Mouse (Mus musculus) ES-E14 (cell line): Measurements from ENCODE around the gene Chkb. TPM values are rescaled to one million over a fixed set of nuclear protein-coding genes. Genes with fewer than 3 reads are reported as not detected.

ENCODE experiments used
- DNase-seq: peaks from one replicate; pipeline ENCODE4 v3.0.0-alpha.2; 2013; ENCODE audit warnings: low read depth, low spot score
- H3K27ac ChIP-seq: 2 replicates; pipeline ENCODE4 v1.5.1; 2012; ENCODE audit warnings: low read depth, mild to moderate bottlenecking, low read length, moderate library complexity, mixed read lengths; ENCODE audit not compliant: poor library complexity, insufficient read depth, severe bottlenecking
- H3K36me3 ChIP-seq: 2 replicates; pipeline ENCODE4 v1.6.1; 2012; ENCODE audit warnings: mild to moderate bottlenecking, low read length, moderate library complexity, mixed read lengths; ENCODE audit not compliant: control insufficient read depth, poor library complexity, insufficient read depth, severe bottlenecking
- H3K4me1 ChIP-seq, 2 experiments: fragments of 150-350 bp in 1 of 2; sonication (generic) in 1 of 2; 2 replicates each; pipeline ENCODE4 v1.6.1; 2012; ENCODE audit warnings: low read length in 2 of 2, mild to moderate bottlenecking in 1 of 2, mixed read lengths in 1 of 2; ENCODE audit not compliant: control insufficient read depth in 2 of 2, insufficient read depth in 2 of 2, poor library complexity in 1 of 2
- H3K4me3 ChIP-seq, 2 experiments: fragments of 150-350 bp in 1 of 2; sonication (generic) in 1 of 2; 2 replicates each; pipeline ENCODE4 v1.5.1; 2012; ENCODE audit warnings: low read length in 2 of 2, low read depth in 1 of 2, mild to moderate bottlenecking in 1 of 2, mixed read lengths in 1 of 2; ENCODE audit not compliant: insufficient read depth in 1 of 2, poor library complexity in 1 of 2, severe bottlenecking in 1 of 2
- H3K9ac ChIP-seq: 2 replicates; pipeline ENCODE4 v1.6.1; 2012; ENCODE audit warnings: low read depth, mild to moderate bottlenecking, low read length, mixed read lengths; ENCODE audit not compliant: poor library complexity, insufficient read depth, severe bottlenecking
- H3K9me3 ChIP-seq: fragments of 150-350 bp; sonication (generic); 2 replicates; pipeline ENCODE4 v1.6.1; 2012; ENCODE audit warnings: low read depth, mild to moderate bottlenecking, low read length; ENCODE audit not compliant: control insufficient read depth, insufficient read depth
- CHD2 ChIP-seq: IDR thresholded peaks from 2 replicates; pipeline ENCODE4 v1.6.1; 2014; ENCODE audit warnings: mild to moderate bottlenecking, low read depth, low read length, inconsistent platforms
- HCFC1 ChIP-seq: IDR thresholded peaks from 2 replicates; pipeline ENCODE4 v1.6.1; 2012; ENCODE audit warnings: low read length, inconsistent platforms, borderline replicate concordance; ENCODE audit not compliant: insufficient read depth
- MAFK ChIP-seq: IDR thresholded peaks from 2 replicates; pipeline ENCODE4 v1.6.1; 2014; ENCODE audit warnings: mild to moderate bottlenecking, low read depth, low read length, inconsistent platforms; ENCODE audit not compliant: insufficient read depth
- ZC3H11A ChIP-seq: IDR thresholded peaks from 2 replicates; pipeline ENCODE4 v1.6.1; 2012; ENCODE audit warnings: low read depth, mild to moderate bottlenecking, inconsistent platforms, low read length, borderline replicate concordance
- ZNF384 ChIP-seq: IDR thresholded peaks from 2 replicates; pipeline ENCODE4 v1.6.1; 2012; ENCODE audit warnings: low read depth, low read length, inconsistent platforms
- in situ Hi-C, 2 experiments: fragments of 600-800 bp; cut with MboI; formaldehyde crosslinking; loops; one replicate each; pipeline ENCODE4 v1.15.1; 2025; ENCODE audit warnings: low sequenced_read_pairs in 2 of 2, inconsistent platforms in 1 of 2; ENCODE audit not compliant: unreplicated experiment in 2 of 2
- total RNA-seq: library from RNA; depleted of rRNA; stranded (reverse); fragments of 300-350 nt; gene quantifications from 2 replicates; pipeline ENCODE4 v1.2.3, GENCODE M21; 2012; rRNA removed

Gene Chkb
- 29.0 and 42.6 TPM in 2 replicates for total RNA-seq

GRCm38 (mm10) chr15:89429352-89430221, at the start of gene Chkb, which contains the start of the genes C730034F03Rik and Gm44502:
TSS of gene Chkb (minus strand) at chr15:89429908.
TSS of gene C730034F03Rik (plus strand) at chr15:89429589.
TSS of gene Gm44502 (minus strand) at chr15:89429696.
- in situ Hi-C loops, result no loop called here
- H3K9me3 ChIP-seq, result no peaks in the 10 kb centered on the region
- peaks cover 2 to 16% of the 10 kb centered on the region in 2 experiments; a peak in 3 of 4 replicates for H3K4me1 ChIP-seq

DNA sequence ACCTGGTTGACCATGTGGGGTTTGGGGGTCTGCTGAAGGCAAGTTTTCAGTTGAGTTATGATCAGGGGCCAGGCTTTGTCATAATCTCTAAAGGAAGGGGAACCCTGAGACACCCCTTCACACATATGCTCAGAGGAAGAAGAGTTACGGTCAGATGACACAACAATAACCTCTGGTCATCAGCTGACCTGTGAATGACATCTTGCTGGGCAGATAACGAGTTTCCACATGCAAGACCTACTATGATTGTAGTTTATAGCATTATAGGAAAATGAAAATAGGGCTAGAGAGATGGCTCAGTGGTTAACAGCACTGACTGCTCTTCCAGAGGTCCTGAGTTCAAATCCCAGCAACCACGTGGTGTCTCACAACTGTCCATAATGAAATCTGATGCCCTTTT, 48.9 kb upstream of the Chkb start:
- H3K27ac ChIP-seq, result peak overlapping the region; percentile 82; the same call in 1 of the 2 replicates
- in situ Hi-C loops, result no loop called here
- TF ChIP-seq MAFK, result no peak
- TF ChIP-seq CHD2, result no peak
- TF ChIP-seq HCFC1, result no peak
- TF ChIP-seq ZC3H11A, result no peak
- no peak for TF ChIP-seq ZNF384

More at GRCm38 (mm10) chr15:89429352-89430221, at the start of gene Chkb, which contains the start of the genes C730034F03Rik and Gm44502:
- H3K4me3 ChIP-seq, result peak within 1 kb of the TSS; percentile 79 to 88
- peak within 1 kb of the TSS; percentile 76 for H3K9ac ChIP-seq
- peak; percentile 82 for DNase-seq
- peak; percentile 35; the same call in 1 of the 2 replicates for TF ChIP-seq HCFC1
- TF ChIP-seq CHD2, result no peak; the same call in 1 of the 2 replicates
- peaks cover 10% of the 10 kb centered on the region; the same call in 1 of the 2 replicates for H3K36me3 ChIP-seq
- H3K27ac ChIP-seq, result peak within 1 kb of the TSS; percentile 74

DNA sequence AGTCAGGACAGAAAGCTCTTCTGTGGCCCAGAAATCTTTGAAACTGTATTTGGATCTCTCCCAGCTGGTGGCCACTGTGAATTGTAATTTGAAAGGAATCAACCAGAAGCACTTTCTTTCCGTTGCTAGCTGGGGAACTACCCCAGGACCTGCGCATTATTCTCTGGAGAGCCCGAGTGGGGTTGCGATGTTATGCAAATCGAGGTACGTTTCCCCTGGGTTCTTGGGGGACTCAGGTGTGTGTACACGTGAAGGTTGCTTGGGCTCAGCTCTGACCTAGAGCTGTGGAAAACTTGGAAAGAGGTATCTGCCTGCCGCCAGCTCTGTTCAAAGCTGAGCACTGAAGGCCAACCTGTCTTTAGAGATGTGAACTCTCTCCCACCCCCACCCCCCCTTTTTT, 48.1 kb upstream of the Chkb start:
- Histone ChIP-seq H3K27ac (peak overlapping the region; percentile 82), H3K9me3 (no peaks in the 10 kb centered on the region), H3K4me1 (peaks cover 11 to 40% of the 10 kb centered on the region in 2 experiments; a peak in 3 of 4 replicates), H3K9ac (no peak overlapping the region; the same call in 1 of the 2 replicates), H3K4me3 (peak overlapping the region in 1 of 2 experiments; percentile 56; a peak in 2 of 4 replicates), H3K36me3 (peaks cover 10% of the 10 kb centered on the region; the same call in 1 of the 2 replicates)
- TF ChIP-seq ZC3H11A, result no peak
- TF ChIP-seq MAFK, result no peak
- no peak for TF ChIP-seq ZNF384
- TF ChIP-seq HCFC1, result no peak
- no peak for TF ChIP-seq CHD2
- no peak for DNase-seq
- in situ Hi-C loops, result no loop called here

More for the DNA sequence above, 48.9 kb upstream of the Chkb start:
- peak overlapping the region in 1 of 2 experiments; percentile 56; a peak in 1 of 4 replicates for H3K4me3 ChIP-seq
- H3K36me3 ChIP-seq, result peaks cover 8% of the 10 kb centered on the region; the same call in 1 of the 2 replicates
- peaks cover 11 to 34% of the 10 kb centered on the region in 2 experiments; a peak in 3 of 4 replicates for H3K4me1 ChIP-seq
- no peak overlapping the region for H3K9ac ChIP-seq
- DNase-seq, result no peak
- no peaks in the 10 kb centered on the region for H3K9me3 ChIP-seq

- H3K4me1 ChIP-seq, result peaks cover 11 to 40% of the 10 kb centered on the region in 2 experiments; a peak in 3 of 4 replicates
- peaks cover 10% of the 10 kb centered on the region; the same call in 1 of the 2 replicates for H3K36me3 ChIP-seq
- peak within 1 kb of the TSS; percentile 71 to 79 for H3K4me3 ChIP-seq
- no peaks in the 10 kb centered on the region for H3K9me3 ChIP-seq
- in situ Hi-C loops, result no loop called here
- H3K27ac ChIP-seq, result peak within 1 kb of the TSS; percentile 82
- DNase-seq, result no peak
- peak within 1 kb of the TSS; percentile 74 for H3K9ac ChIP-seq
- TF ChIP-seq CHD2 (no peak), ZC3H11A (no peak), MAFK (no peak), ZNF384 (no peak), HCFC1 (no peak)
Observed at GRCm38 (mm10) chr15:89477091-89477491, 47.4 kb upstream of the Chkb start, which contains the start of gene Arsa. TSS of gene Arsa (minus strand) at chr15:89477425.
